Mouse (Mus musculus) lung, postnatal 36 days (tissue): ENCODE measurements around the gene Zfp143.
"Not testable (repeated sequence)": the region's sequence is repeated elsewhere in the genome, so short reads cannot be mapped to it uniquely, and the experiment has no call there.

Source experiments
- DNase-seq: peaks from one replicate; pipeline ENCODE4 v3.0.0; 2022; ENCODE audit warnings: mixed read lengths

The Zfp143 gene

DNA sequence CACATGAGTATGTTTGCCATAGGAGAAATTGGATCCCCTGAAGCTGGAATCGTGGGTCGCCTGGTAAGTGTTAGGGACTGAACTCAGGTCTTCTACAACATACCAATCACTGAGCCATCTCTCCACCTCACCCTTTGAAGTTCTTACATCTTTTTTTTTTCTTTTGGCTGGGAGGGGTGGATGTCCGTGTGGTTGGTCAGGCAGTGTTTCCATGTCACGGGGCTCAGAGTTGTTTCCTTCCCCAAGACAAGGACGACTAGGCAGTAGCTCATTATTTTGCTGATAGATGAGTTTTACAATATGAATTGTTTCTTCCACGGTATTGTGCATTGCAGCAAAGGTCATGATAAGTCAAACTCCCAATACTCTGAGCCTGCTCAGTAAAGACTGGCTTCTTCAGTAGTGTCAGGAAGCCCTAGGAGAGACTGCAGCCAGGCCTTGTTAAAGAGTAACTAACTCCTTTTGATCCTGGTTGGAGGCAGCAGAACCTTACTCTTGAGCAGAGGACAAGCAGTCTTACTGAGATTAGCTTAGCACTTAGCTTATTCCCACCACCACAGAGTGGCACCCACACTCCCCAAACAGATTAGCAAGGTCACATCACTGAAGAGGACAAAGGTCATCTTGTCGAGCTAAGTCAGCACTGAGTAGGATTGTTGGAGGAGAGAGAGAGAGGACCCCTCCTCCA is 36.2 kb downstream of the Zfp143 start:
- peak; percentile 23 for DNase-seq

DNA sequence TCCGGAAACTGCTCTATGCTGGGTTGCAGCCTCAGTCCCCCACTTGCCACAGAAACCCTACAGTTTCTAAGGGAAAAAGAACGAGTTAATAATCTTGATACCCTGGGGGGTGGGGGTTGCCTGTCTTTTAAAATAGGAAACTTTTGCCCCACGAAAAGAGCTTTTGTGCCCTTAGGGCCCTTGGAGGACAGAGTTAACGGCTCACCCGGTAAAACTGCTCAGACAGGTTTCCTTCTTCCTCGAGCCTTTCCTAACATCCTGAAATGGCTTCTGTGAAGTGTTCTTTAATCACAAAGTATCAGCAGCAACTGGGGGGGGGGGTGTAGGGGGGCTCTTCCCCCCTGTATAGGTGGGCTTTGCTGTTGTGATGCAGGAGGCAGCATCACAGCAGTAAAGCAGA is 39.8 kb downstream of the Zfp143 start:
- peak; percentile 52 for DNase-seq

DNA sequence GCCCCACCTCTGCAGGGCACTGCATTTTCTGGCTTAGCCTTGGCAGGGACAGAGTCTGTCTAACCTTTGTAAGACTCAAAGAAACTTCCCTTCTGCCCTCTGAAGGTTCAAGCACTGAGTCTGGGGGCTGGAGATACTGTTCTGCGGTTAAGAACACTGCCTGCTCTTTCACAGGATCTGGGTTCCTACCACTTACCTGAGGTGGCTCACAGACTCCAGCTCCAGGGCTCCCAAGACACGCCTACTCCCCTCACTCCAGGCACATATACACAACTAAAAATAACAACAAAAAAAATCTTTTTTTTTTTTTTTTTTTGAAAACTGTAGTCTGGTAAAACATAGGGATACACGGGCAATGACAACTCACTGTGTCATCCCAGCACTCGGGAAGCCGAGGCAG is 40.2 kb downstream of the Zfp143 start:
- no peak for DNase-seq

DNA sequence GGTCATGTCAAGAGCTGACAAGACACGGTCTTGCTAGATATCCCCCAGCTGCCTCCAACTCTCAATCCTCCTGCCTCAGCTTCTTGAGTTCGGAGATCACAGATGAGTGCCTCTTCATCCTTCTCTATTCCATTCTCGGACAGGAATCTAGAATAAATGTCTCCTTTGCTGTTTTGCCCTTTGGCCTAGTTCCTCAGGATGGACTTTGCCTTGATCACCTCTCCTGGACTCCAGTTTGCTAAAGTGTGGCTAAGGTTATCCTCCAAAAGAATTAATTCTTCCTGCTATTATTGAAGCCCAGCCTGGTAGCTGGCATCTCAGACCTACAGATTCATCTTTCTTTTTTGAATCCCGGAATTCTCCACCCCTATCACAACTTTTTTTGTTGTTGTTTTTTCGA is 44.0 kb downstream of the Zfp143 start:
- DNase-seq = no peak

DNA sequence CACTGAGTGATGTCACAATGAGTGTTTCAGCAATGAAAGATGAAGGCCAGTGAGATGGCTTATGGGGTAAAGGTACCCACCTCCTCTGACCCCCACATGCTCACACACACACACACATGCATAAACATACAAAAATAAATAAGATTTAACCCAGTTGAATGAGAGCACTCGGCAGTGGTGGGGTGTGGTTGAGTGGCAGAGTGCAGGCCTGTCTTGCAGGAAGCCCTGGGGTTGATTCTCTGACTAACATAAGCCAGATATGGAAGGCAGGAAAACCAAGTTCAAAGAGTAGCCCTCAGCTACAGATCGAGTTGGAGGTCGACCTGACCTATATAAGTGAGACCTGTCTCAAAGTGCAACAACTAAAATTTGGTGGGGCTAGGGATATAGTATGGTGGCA is 45.6 kb downstream of the Zfp143 start:
- DNase-seq = no peak

DNA sequence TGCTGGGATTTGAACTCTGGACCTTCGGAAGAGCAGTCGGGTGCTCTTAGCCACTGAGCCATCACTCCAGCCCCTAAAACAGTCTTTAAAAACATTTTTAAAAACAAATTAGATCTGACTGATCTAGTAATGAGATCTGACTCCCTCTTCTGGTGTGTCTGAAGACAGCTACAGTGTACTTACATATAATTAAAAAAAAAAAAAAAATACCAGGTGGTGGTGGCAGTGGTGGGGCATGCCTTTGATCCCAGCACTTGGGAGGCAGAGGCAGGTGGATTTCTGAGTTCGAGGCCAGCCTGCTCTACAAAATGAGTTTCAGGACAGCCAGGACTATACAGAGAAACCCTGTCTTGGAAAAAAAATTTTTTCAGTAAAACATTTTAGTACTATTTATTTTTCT is 47.5 kb downstream of the Zfp143 start:
- DNase-seq = not testable (repeated sequence)

DNA sequence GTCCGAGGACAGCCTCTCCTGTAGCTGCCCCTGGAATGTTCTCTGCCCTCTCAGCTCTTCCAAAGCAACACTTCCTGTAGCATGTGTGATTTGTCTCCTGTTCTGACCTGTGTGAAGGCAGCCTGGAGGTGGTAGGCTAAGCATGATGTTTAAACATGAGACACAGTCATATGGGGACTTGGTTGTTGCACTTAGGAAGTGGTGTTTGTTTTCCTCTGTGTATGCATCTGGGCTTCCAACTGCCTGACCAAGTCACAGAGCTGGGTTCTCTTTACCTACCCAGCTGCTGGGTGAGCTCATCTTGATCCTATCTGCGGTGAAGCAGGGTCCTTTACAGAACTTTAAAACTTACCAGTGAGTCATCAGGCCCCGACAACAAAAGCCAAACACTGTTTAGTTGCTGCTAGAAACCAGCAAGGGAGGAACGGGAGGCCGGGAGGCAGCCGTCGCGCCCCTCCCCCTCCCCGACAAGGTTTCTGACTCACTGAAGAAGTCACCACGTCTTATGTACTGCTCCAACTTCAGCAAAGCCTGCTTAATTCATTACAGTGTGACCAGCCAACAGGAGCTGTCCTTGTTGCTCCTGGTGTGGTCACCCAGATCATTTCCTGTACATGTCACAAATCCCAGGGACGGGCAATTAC is 48.1 kb downstream of the Zfp143 start:
- DNase-seq = peak; percentile 82

DNA sequence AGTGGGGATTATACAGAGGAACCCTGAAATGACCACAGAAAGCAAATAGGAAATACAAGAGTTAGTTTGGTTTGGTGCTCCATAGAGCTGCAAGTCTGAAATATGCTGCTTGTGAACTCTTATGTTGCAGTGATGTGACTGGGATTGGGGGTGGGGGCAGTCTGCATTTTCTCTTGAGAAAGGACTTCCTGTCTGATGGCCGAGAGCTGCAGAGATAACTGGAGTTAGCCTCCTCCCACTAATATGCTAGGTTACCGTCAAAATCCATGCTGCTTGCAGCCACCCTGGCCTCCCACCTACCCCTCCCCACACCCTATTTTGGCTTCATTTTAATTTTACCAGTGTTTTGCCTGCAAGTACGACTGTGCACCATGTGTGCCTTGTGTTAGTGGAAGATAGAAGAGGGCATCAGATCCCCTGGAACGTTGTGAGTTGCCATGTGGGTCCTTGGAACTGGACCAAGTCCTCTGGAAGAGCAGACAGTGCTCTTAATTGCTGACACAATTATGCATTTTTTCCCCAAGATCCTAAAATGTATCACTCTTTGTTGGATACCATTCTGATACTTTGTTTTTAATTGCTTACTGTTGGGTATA is 49.1 kb downstream of the Zfp143 start:
- no peak for DNase-seq

DNA sequence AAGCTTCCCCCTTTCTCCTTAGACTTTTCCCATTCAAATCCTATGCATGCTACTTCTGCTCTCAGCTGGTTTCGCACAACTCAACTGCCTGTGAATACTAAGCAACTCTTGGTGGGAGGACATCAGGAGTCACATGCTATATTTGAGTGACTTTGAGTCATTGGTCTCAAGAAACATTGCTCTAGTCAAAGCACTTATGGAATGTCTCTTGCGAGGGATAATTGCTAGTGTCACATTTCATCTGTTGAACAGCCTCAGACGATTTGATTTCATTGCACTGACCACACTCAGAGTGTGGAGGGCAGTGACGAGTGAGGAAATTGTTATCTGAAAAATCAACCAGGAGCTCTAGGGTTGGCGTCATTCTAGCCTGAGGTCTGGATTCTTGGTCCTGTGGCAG is 53.7 kb downstream of the Zfp143 start:
- no peak for DNase-seq

DNA sequence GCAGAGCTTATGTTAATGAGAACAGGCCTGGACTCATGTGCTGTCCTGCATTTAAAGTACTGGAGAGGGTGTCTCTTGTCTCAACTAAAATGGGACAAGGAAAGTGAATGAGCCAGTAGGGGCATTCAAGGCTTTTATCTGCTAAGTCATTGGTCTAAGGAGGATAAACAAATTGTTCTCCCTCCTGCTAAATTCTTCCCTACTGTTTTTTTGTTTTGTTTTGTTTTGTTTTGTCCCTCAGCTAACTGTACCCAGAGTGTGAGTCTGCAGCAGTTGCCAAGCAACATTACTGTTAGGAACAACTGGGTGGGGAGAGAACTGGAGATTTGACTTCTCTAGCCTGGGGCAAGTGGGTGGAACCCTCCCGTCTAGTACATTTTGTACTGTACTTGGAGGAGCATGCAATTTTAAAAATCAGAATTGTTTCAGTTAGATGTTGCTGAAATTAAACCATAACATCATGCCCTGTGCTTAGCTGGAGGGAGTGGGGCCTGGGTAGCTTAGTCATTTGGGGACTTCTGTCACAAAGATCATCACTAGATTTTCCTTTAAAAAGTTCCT is 55.8 kb downstream of the Zfp143 start:
- peak; percentile 91 for DNase-seq

DNA sequence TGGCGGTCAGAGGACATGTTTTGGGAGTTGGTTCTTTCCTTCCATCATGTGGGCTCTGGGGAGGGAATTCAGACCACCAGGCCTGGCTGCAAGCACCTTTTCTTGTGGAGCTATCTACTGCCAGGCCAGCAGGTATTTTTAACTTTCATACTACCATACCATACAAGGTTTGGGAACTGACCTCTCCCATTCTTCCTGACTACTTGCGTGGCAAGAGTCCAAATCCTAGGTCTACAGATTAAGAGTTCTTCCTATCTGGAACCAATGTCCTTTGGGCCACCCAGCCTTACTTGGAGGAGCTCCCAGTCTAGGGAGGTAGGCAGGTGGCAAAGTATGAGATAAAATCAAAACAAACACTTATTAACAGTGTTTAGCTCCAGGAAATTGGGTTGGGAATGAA is 57.4 kb downstream of the Zfp143 start:
- peak; percentile 72 for DNase-seq

DNA sequence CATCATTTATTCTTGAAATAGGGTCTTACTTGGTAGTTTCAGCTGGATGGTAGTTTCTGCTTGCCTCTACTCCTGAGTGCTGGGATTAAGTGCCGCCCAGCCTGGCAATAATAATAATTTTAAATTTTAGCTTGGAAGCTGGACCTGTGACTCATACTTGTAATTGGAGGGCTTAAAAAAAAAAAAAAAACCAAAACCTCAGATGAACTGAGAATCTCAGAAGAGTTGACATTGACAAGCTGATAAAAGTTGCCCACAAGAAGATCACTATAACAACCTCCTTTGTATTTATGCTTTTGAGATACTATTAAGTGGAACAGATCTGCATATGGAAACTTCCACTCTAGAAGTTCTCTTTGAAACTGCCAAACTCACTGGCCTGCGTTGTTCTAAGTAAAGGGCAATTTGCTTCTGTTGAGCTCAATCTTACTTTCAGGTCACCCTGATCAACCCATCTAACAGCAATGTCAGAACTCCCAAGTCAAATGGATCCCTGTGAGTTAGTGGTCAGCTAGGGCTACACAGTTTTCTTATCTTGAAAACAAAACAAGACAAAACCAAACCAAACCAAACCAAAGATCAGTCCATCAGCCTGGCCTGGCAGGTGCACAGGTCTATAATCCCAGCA is 59.3 kb downstream of the Zfp143 start:
- no peak for DNase-seq

DNA sequence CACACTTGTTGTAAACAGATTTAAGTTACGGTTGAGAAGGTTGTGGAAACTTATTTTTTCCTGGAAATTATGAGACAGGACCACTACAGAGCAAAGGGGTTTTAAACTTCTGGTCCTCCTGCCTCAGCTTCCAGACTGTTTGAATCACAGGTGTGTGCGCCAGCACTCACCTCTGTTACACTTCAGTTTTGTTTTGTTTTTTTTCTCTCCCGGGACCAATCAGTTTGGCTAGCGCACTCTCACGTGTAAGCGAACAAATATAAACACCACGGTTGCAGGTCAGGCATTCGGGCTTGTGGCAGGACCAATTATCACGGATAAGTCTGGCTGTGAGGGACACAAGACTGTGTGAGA is 60.1 kb downstream of the Zfp143 start:
- no peak for DNase-seq

DNA sequence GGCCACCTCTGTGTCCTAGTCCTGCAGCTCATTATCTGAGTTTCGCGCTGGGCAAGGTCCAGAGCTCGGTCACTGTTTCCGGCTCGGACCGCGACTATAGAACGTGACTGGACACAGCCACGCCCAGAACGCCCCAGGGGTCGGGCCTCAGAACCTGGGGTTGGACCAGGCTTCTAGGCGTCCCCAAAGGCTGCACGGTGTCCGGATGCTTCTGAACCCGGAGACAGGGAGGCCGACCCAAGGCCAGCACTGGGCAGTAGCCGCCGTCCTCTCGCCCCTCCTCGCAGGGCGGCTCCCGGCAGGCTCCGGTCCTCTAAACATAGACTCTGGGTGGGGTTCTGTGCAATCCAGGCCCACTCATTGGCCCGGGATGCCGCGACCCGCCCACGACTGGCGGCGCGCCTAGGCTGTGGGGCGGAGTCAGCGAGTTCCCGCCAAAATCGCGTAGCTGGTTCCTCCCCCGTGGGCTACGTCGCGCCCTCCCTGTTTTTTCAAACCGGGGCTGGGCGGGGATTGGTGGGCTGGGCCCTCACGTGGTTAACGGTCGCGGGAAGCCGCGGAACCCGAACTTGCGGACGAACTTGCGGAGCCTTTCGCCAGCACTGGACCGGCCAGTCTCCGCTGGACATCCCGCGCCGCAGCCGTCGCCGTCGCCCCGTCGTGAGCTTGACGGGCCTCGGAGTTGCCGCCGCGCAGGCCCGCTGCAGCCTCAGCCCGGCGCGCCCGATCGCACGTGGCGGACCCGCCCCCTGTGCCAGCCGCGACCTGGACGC is 60.7 kb downstream of the Zfp143 start, which contains the start of gene Wee1:
TSS of gene Wee1 (plus strand) at position 531 of the 773 bp plus-strand sequence.
- DNase-seq = peak; percentile 98

DNA sequence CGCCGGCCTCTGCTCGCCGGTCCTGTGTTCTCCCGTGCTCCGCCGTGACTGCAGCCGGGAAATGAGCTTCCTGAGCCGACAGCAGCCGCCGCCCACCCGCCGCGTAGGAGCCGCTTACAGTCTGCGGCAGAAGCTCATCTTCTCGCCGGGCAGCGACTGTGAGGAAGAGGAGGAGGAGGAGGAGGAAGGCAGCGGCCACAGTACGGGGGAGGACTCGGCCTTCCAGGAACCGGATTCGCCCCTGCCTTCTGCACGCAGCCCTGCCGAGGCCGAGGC is 61.2 kb downstream of the Zfp143 start:
- no peak for DNase-seq

DNA sequence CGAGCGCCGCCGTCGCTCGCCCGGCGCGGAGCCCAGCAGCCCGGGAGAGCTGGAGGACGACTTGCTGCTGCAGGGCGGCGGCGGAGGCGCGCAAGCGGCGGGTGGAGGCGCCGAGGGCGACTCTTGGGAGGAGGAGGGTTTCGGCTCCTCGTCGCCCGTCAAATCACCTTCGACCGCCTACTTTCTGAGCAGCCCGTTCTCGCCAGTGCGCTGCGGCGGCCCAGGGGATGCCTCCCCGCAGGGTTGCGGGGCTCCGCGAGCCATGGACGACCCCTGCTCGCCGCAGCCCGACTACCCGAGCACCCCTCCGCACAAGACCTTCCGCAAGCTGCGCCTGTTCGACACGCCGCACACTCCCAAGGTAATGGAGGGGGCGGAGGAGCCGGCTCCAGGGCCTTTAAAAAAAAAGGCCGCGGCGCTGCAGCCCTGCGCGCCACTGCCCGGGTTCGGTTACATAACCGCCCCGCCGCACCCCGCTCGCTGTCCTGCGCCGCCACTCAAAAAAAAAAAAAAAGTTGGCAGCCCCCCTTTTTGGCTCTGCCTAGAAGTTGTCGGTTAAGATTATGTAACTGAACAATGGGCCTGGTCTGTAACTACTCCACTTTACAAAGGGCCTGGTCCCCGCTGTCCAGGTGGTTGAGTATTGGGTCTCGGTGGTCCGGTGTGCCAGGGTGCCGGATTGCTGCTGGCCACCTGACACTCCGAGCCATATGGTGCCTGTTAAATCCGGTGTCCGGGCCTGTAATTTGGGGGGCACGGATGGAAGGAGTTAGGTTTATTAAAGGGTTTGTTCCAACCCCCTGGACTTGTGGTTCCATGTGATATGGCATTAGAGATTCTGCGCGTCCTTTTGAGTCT is 61.8 kb downstream of the Zfp143 start:
- DNase-seq = peak; percentile 88

DNA sequence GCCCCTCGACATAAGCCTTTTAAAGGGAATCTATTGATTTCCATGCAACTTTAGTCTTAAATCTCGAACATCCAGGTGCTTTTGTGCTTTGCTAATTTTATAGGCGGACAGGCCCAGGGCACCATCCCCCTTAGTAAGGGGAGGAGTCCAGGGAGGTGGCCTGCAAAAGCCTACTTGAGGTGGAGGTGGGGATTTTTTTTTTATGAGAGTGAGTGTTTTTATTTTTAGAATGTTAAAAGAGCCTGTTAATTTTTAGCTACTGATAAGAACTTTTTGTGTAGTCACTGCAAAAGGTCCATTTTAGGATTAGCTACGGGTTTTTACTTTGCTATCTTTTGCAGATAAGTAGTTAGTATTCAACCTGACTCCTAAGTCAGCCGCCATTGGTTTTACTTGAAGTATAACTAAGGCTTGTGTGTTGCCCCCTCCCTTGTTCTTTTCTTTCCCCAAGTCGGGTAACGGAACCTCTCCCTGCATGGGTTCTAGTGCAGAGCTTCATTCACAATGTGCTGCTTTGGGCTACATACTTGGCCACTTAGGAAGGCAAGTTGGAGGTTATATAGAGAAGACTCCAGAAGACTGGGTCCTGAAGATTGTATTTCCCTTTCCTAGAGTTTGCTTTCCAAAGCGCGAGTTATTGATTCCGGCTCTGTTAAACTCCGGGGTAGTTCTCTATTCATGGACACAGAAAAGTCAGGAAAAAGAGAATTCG is 63.0 kb downstream of the Zfp143 start:
- DNase-seq = peak; percentile 70

DNA sequence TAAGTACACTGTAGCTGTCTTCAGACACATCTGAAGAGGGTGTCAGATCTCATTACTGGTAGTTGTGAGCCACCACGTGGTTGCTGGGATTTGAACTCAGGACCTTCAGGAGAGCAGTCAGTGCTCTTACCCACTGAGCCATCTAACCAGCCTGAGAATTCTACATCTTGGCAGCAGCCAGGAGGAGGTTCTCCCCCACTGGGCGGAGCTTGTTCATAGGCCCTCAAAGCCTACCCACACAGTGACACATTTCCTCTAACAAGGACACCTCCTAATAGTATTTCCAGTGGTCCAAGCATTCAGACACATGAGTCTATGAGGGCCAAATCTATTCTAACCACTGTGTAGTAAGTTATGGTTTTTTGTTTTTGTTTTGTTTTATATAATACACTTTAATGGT is 67.5 kb downstream of the Zfp143 start:
- DNase-seq = no peak

DNA sequence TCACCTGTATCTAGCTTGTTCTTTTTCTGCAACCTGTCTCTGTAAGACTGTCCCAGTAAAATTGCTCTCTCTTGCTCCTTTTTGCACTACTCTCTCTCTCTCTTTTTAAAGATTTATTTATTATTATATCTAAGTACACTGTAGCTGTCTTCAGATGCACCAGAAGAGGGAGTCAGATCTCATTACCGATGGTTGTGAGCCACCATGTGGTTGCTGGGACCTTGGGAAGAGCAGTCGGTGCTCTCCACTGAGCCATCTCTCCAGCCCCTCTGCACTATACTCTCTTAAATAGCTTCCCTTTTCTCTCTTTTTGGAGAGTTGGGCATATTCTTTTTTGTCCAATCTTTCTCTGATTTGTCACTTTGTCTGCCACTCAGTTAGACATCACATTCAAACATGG is 71.3 kb downstream of the Zfp143 start:
- not testable (repeated sequence) for DNase-seq

DNA sequence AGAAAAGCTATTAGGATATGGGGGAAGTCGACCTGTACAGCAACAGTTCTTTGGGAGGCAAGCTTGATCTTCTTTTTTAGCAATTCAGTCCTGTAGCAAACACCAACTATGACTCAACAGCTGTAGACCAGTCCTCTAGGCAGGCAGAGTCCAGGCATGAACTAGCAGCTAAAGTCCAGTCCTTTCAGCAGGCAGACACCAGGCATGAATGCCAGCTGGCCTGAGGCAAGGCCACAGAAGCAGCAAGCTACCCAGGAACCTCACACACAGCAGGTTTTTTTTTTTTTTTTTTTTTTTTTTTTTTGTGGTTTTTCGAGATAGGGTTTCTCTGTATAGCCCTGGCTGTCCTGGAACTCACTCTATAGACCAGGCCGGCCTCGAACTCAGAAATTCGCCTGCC is 73.0 kb downstream of the Zfp143 start:
- DNase-seq = no peak

DNA sequence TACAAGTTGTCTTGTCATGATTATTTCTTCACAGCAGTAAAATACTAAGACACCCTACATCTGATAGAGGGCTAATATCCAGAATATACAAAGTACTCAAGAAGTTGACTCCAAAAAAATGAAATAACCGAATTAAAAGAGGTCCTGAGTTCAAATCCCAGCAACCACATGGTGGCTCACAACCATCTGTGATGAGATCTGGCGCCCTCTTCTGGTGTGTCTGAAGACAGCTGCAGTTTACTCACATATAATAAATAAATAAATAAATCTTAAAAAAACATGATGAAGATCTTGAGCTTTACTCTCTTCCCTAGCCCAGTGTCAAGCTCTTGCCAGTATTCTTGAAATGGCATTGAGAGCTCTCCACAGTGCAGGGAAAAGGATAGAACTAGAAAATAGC is 77.5 kb downstream of the Zfp143 start:
- DNase-seq = no peak
